Mouse (Mus musculus): ENCODE measurements around the gene Mrm3.

DNA sequence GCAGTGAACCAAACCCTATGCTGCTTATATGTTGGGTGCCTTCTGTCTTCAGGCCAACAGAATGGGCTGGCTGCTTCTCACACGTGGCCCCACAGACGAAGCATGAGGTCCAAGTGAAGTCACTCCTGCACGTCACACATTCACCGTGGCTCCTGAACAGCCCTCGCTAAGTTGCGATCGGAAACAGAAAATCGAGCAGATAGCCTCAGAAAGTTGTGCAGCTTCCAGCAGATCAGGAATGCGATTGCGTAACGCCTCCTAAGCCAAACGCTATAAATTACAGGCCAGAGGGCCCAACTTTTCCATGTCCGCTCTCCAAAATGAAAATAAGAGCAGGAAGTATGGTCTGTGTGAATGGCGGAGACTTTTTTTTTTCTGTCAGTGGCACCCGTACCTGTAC, 48.9 kb downstream of the Mrm3 start:
- TF ChIP-seq CTCF (IDR thresholded peaks at IDR 0.05) (no peak), POLR2A (IDR thresholded peaks at IDR 0.05; ENCODE audit: insufficient read depth, low read depth, low read length) (no peak), EP300 (IDR thresholded peaks at IDR 0.05; ENCODE audit: insufficient read depth, low read depth, low read length) (peak; percentile 42; the same call in 1 of the 2 replicates)

Data from heart, adult 2 months (tissue).